Mouse (Mus musculus) limb, embryonic 15.5 days (tissue): ENCODE results near the gene Slc30a7. TPM values are rescaled to one million over a fixed set of nuclear protein-coding genes. Genes with fewer than 3 reads are reported as not detected.

Source experiments
- ATAC-seq: fragments of 200-750 bp; cut with Nextera tagmentation; 2 replicates; pipeline ENCODE4 v1.8.0; 2017; ENCODE audit warnings: low read depth, moderate TSS enrichment; ENCODE audit not compliant: insufficient number of reproducible peaks, low FRiP score, low TSS enrichment
- H3K27ac ChIP-seq: fragments of 300-500 bp; sonication (generic); 2 replicates; pipeline ENCODE4 v1.5.1; 2015; ENCODE audit warnings: moderate library complexity, mild to moderate bottlenecking, inconsistent platforms
- H3K27me3 ChIP-seq: fragments of 300-500 bp; sonication (generic); 2 replicates; pipeline ENCODE4 v1.6.1; 2015; ENCODE audit warnings: inconsistent platforms
- H3K36me3 ChIP-seq: fragments of 300-500 bp; sonication (generic); 2 replicates; pipeline ENCODE4 v1.6.1; 2015; ENCODE audit warnings: inconsistent platforms
- H3K4me1 ChIP-seq: fragments of 300-500 bp; sonication (generic); 2 replicates; pipeline ENCODE4 v1.6.1; 2015; ENCODE audit warnings: inconsistent platforms
- H3K4me2 ChIP-seq: fragments of 300-500 bp; sonication (generic); 2 replicates; pipeline ENCODE4 v1.6.1; 2015; ENCODE audit warnings: mild to moderate bottlenecking, inconsistent platforms
- H3K4me3 ChIP-seq: fragments of 300-500 bp; sonication (generic); 2 replicates; pipeline ENCODE4 v1.5.1; 2015; ENCODE audit warnings: mild to moderate bottlenecking, inconsistent platforms
- H3K9ac ChIP-seq: fragments of 300-500 bp; sonication (generic); 2 replicates; pipeline ENCODE4 v1.6.1; 2015; ENCODE audit warnings: inconsistent platforms
- H3K9me3 ChIP-seq: fragments of 300-500 bp; sonication (generic); 2 replicates; pipeline ENCODE4 v1.6.1; 2016; ENCODE audit warnings: inconsistent platforms
- WGBS: fragments of 180-500 bp; shearing (Covaris S2); methylation state at CpG from one replicate; pipeline ENCODE4 v1.1.7; 2015; 5-methylcytosine and 5-hydroxymethylcytosine counted together
- polyA plus RNA-seq: library from polyadenylated mRNA; unstranded; fragments of >200 nt; fragmentation: Nextera tagmentation; extraction: Ambion mirVana; gene quantifications from 2 replicates; pipeline ENCODE4 v1.2.1, GENCODE M21; 2015

Gene Slc30a7
- polyA plus RNA-seq, 1 experiment from 2014 or later, result 38.8 TPM

GRCm38 (mm10) chr3:116019136-116019535, 11.9 kb upstream of the Slc30a7 start:
- ATAC-seq, result no peak
- Histone ChIP-seq H3K4me2 (no peak overlapping the region), H3K27me3 (no peaks in the 10 kb centered on the region), H3K27ac (no peak overlapping the region), H3K36me3 (no peaks in the 10 kb centered on the region), H3K4me3 (no peak overlapping the region), H3K9ac (no peak overlapping the region), H3K9me3 (no peaks in the 10 kb centered on the region), H3K4me1 (0 out of 2 replicates have a peak, but pooled peaks cover under 1% of the 10 kb centered on the region)
- WGBS, result 88% methylated on average over 5 of the region's 5 CpGs

GRCm38 (mm10) chr3:116018606-116019005, 11.4 kb upstream of the Slc30a7 start:
- no peak overlapping the region for H3K4me3 ChIP-seq
- H3K36me3 ChIP-seq, result no peaks in the 10 kb centered on the region
- 68% methylated on average over 4 of the region's 4 CpGs for WGBS
- H3K27ac ChIP-seq, result no peak overlapping the region
- no peak overlapping the region for H3K9ac ChIP-seq
- H3K9me3 ChIP-seq, result no peaks in the 10 kb centered on the region
- no peaks in the 10 kb centered on the region for H3K27me3 ChIP-seq
- H3K4me1 ChIP-seq, result no peaks in the 10 kb centered on the region
- ATAC-seq, result no peak
- no peak overlapping the region for H3K4me2 ChIP-seq

DNA sequence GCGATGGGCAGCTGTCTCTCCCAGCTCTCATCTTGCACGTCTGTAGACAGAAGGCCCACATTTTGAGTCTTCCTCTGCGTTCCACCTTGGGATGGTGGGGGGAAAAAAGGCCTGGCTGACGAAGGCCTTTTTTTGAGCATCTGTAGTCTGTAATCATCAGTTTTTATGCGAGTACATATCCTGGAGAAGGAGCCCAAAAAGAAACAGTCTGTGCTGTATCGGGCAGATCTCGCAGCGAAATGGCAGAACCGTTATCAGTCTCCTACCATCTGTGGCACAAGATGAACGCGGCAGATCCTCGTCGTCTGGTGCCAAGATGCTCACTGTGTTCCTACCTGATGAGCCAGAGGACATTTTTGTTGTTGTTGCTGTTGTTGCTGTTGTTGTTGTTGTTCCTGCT, 8.9 kb upstream of the Slc30a7 start:
- H3K4me3 ChIP-seq, result no peak overlapping the region
- H3K9me3 ChIP-seq, result no peaks in the 10 kb centered on the region
- H3K36me3 ChIP-seq, result no peaks in the 10 kb centered on the region
- WGBS, result 90% methylated on average over 13 of the region's 13 CpGs
- H3K27me3 ChIP-seq, result no peaks in the 10 kb centered on the region
- no peak overlapping the region for H3K9ac ChIP-seq
- no peak overlapping the region for H3K27ac ChIP-seq
- H3K4me2 ChIP-seq, result no peak overlapping the region
- no peaks in the 10 kb centered on the region for H3K4me1 ChIP-seq
- ATAC-seq, result no peak

DNA sequence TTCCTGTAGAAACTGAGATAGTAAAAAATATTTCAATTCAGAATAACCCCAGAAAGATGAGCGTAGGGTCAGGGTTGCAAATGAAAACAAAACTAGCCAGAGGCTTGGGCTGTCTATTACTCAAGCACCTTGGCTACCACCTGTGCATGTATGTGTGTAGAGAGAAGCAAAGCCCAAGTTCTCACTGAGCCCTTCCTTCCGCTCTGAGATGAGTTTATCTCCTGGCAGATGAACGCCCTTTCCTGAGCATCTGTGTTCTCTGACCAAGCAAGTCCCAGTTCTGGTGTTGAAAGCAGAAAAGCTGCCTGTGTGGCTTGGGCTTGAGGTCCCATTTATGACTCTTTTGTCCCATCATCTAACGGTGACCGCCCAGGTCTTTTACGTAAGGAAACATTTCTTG, 7.7 kb upstream of the Slc30a7 start:
- Histone ChIP-seq H3K36me3 (no peaks in the 10 kb centered on the region), H3K4me2 (no peak overlapping the region), H3K9me3 (no peaks in the 10 kb centered on the region), H3K27ac (no peak overlapping the region), H3K4me1 (no peaks in the 10 kb centered on the region), H3K9ac (no peak overlapping the region), H3K27me3 (no peaks in the 10 kb centered on the region), H3K4me3 (no peak overlapping the region)
- no peak for ATAC-seq
- 89% methylated on average over 6 of the region's 6 CpGs for WGBS

DNA sequence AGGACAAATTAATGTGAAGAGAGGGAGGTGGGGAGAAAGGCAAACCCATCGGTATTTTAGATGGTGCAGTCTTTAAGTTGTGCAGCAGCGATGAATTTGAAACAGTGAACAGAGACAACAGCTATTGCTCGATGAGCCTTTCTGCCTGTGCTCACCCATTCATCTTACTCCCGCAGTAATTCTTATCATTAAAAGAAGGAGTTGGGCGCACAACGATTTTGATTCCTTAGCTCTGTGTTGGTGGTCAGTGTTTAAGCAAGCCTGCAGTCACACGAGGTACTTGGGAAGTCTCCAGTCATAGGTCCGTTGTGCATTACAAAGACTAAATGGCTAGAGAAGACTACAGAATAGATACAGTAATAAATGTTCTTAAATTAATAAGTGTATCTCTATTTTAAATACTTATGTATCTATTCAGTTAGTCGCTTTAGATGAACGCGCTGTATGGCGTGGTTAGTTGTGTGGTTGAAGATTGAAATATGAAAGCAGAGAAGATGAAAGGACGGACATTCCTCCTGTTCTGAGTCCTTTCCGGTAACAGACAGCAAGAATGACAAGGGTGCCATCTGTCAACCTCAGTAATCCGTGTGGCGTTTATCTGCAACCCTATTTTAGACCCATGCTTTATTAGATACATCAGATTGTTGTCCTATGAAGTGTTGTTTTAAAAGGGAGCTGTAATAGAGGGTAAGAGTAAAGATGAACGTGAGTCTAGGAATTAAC, 2.6 kb upstream of the Slc30a7 start:
- Histone ChIP-seq H3K9ac (no peak overlapping the region), H3K4me3 (no peak overlapping the region), H3K9me3 (no peaks in the 10 kb centered on the region), H3K27ac (no peak overlapping the region), H3K36me3 (no peaks in the 10 kb centered on the region), H3K4me1 (peaks cover 17% of the 10 kb centered on the region), H3K27me3 (no peaks in the 10 kb centered on the region), H3K4me2 (no peak overlapping the region)
- no peak for ATAC-seq
- WGBS, result 91% methylated on average over 17 of the region's 17 CpGs

GRCm38 (mm10) chr3:116007941-116008440, 785 bp upstream of the Slc30a7 start:
- Histone ChIP-seq H3K4me3 (peak overlapping the region; percentile 88), H3K9ac (peak overlapping the region; percentile 89), H3K9me3 (no peaks in the 10 kb centered on the region), H3K4me2 (peak overlapping the region; percentile 72), H3K27ac (peak overlapping the region; percentile 82), H3K27me3 (no peaks in the 10 kb centered on the region), H3K4me1 (peaks cover 17% of the 10 kb centered on the region), H3K36me3 (peaks cover 3% of the 10 kb centered on the region; the same call in 1 of the 2 replicates)
- ATAC-seq, result peak; percentile 44
- under 1% methylated on average over 12 of the region's 12 CpGs for WGBS

DNA sequence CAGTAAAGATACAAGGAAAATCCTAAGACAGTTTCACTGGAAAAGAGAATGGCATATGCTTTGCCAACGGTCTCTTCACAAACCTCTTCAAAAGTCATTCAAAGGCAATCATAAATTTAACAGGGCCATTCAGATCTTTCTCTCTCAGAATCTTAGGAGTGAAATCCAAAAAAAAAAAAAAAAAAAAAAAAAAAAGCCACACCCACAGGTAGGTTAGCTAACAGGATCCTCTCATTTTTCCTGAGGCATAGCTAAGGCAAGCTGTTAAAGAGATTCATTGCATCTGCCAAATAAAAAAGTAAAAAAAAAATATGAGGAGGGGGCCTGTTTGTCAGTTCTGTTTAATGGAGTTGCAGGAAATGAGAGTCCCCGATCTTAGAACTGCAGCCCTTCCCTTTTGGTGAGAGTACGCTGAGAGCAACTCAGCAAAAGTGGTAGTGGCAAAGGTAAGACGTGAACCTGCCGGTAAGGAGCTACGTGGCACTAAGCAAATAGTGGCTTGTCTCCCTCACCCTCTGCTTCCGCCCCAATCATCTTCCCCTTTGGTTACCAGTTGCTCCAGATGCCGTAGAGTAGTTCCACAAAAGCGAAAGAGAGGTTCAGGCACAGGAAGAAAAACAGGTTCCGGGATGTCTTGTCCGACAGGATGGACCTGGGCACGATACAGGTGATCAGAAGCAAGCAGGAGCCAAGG, 775 bp downstream of the Slc30a7 start:
- peak overlapping the region; percentile 82 for H3K27ac ChIP-seq
- 3% methylated on average over 12 of the region's 12 CpGs for WGBS
- no peaks in the 10 kb centered on the region for H3K9me3 ChIP-seq
- H3K4me1 ChIP-seq, result peaks cover 17% of the 10 kb centered on the region
- peak overlapping the region; percentile 72 for H3K4me2 ChIP-seq
- H3K9ac ChIP-seq, result peak overlapping the region; percentile 89
- no peaks in the 10 kb centered on the region for H3K27me3 ChIP-seq
- H3K4me3 ChIP-seq, result peak overlapping the region; percentile 88
- ATAC-seq, result no peak
- H3K36me3 ChIP-seq, result peaks cover 5% of the 10 kb centered on the region; the same call in 1 of the 2 replicates

- Histone ChIP-seq H3K9me3 (peaks cover 4% of the 10 kb centered on the region; the same call in 1 of the 2 replicates), H3K9ac (no peak overlapping the region), H3K27ac (no peak overlapping the region), H3K27me3 (no peaks in the 10 kb centered on the region), H3K4me3 (no peak overlapping the region), H3K4me2 (no peak overlapping the region), H3K4me1 (0 out of 2 replicates have a peak, but pooled peaks cover 3% of the 10 kb centered on the region), H3K36me3 (peaks cover 33% of the 10 kb centered on the region)
- no peak for ATAC-seq
- 88% methylated on average over 5 of the region's 5 CpGs for WGBS
Observed at GRCm38 (mm10) chr3:115996929-115997328, 10.3 kb downstream of the Slc30a7 start.

- WGBS, result 58% methylated on average over 10 of the region's 10 CpGs
- no peak for ATAC-seq
- no peak overlapping the region for H3K27ac ChIP-seq
Observed at GRCm38 (mm10) chr3:115993025-115993424, 14.2 kb downstream of the Slc30a7 start.

DNA sequence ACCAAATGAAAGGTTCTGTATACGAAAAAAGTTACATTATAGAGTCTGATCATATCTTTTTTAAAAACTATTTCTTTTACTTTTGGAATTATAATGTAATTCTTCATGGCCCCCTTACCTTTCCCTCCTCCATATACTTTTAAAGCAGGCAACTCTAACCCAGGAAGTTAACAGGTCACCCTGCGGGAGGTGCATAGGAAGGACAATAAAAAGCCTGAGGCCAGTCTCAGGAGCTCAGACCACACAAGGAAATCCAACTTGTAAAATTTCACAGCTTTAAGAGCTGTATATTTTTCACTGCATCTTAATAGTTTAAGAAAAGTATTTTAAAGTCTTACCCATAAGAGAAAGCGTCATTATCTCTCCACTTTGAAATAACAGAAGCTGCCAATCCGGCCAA, 14.6 kb downstream of the Slc30a7 start:
- no peak overlapping the region for H3K4me2 ChIP-seq
- no peaks in the 10 kb centered on the region for H3K9me3 ChIP-seq
- 40% methylated on average over 4 of the region's 4 CpGs for WGBS
- peaks cover 20% of the 10 kb centered on the region for H3K36me3 ChIP-seq
- H3K9ac ChIP-seq, result no peak overlapping the region
- no peak for ATAC-seq
- H3K4me1 ChIP-seq, result 0 out of 2 replicates have a peak, but pooled peaks cover 3% of the 10 kb centered on the region
- no peaks in the 10 kb centered on the region for H3K27me3 ChIP-seq
- no peak overlapping the region for H3K27ac ChIP-seq
- no peak overlapping the region for H3K4me3 ChIP-seq

More at GRCm38 (mm10) chr3:115993025-115993424, 14.2 kb downstream of the Slc30a7 start:
- Histone ChIP-seq H3K27me3 (no peaks in the 10 kb centered on the region), H3K4me1 (0 out of 2 replicates have a peak, but pooled peaks cover 3% of the 10 kb centered on the region), H3K4me2 (no peak overlapping the region), H3K4me3 (no peak overlapping the region), H3K9me3 (peaks cover 2% of the 10 kb centered on the region; the same call in 1 of the 2 replicates), H3K36me3 (peaks cover 22% of the 10 kb centered on the region), H3K9ac (no peak overlapping the region)

- Histone ChIP-seq H3K4me3 (no peak overlapping the region), H3K9me3 (no peaks in the 10 kb centered on the region), H3K36me3 (peaks cover 20% of the 10 kb centered on the region), H3K27me3 (no peaks in the 10 kb centered on the region), H3K27ac (no peak overlapping the region), H3K4me1 (0 out of 2 replicates have a peak, but pooled peaks cover 3% of the 10 kb centered on the region), H3K9ac (no peak overlapping the region), H3K4me2 (no peak overlapping the region)
- no peak for ATAC-seq
- WGBS, result 56% methylated on average over 4 of the region's 4 CpGs
Observed at GRCm38 (mm10) chr3:115992103-115992502, 15.1 kb downstream of the Slc30a7 start.
